Comparison of ENCODE assay signal across 20 mouse cellular contexts in genomic region chr6:127911687-127912086, GRCm38 (mm10). TPM values are rescaled to one million over a fixed set of nuclear protein-coding genes. Genes with fewer than 3 reads are reported as not detected.
"Had no signal": no experiment of that assay in that cellular context is flagged by ENCODE, and none has a peak within 500 bp of the region (broad histone marks: within the 10 kb centered on the region; RNA-seq: fewer than 3 reads in every experiment).

No protein-coding gene starts in this region.

- H3K27me3 ChIP-seq: limb, embryonic 12.5 days; limb, embryonic 15.5 days; midbrain, embryonic 12.5 days; midbrain, embryonic 15.5 days; neural tube, embryonic 13.5 days; stomach, embryonic 15.5 days had no signal

- H3K4me2 ChIP-seq: limb, embryonic 12.5 days; limb, embryonic 15.5 days; midbrain, embryonic 12.5 days; midbrain, embryonic 15.5 days; neural tube, embryonic 13.5 days; stomach, embryonic 15.5 days had no signal

- H3K27ac ChIP-seq: hindbrain, postnatal 0 days; kidney, postnatal 0 days; limb, embryonic 12.5 days; limb, embryonic 15.5 days; midbrain, embryonic 12.5 days; midbrain, embryonic 15.5 days; neural tube, embryonic 13.5 days; stomach, embryonic 15.5 days had no signal

- ATAC-seq: hindbrain, postnatal 0 days; inflammation-experienced regulatory T-cells, adult 6 months; midbrain, embryonic 15.5 days had no signal

- H3K9ac ChIP-seq: limb, embryonic 12.5 days; limb, embryonic 15.5 days; midbrain, embryonic 12.5 days; midbrain, embryonic 15.5 days; neural tube, embryonic 13.5 days; stomach, embryonic 15.5 days had no signal

- H3K9me3 ChIP-seq: limb, embryonic 15.5 days; midbrain, embryonic 12.5 days; midbrain, embryonic 15.5 days; neural tube, embryonic 13.5 days; stomach, embryonic 15.5 days had no signal

- H3K36me3 ChIP-seq: midbrain, embryonic 15.5 days; stomach, embryonic 15.5 days had no signal

- H3K4me1 ChIP-seq: limb, embryonic 12.5 days; limb, embryonic 15.5 days; midbrain, embryonic 12.5 days; midbrain, embryonic 15.5 days; stomach, embryonic 15.5 days had no signal

- DNase-seq: kidney, adult 2 months; kidney, postnatal 36 days; left cerebral cortex, postnatal 4 days; lung, adult 2 months; lung, postnatal 14 days; lung, postnatal 4 days; retina, postnatal 1 day; right cerebral cortex, postnatal 25 days; spleen, adult 18-20 months; thymus, postnatal 36 days had no signal

- H3K4me3 ChIP-seq: limb, embryonic 12.5 days; limb, embryonic 15.5 days; midbrain, embryonic 12.5 days; midbrain, embryonic 15.5 days; myocyte; neural tube, embryonic 13.5 days; stomach, embryonic 15.5 days had no signal

RNA-seq across cellular contexts. Expression of gene Tspan11, which starts 24.3 kb away (rescaled TPM):
- polyA plus RNA-seq: inflammation-experienced regulatory T-cells, adult 6 months had no signal
